Mouse (Mus musculus): ENCODE measurements around the gene Pou2f2.

DNA sequence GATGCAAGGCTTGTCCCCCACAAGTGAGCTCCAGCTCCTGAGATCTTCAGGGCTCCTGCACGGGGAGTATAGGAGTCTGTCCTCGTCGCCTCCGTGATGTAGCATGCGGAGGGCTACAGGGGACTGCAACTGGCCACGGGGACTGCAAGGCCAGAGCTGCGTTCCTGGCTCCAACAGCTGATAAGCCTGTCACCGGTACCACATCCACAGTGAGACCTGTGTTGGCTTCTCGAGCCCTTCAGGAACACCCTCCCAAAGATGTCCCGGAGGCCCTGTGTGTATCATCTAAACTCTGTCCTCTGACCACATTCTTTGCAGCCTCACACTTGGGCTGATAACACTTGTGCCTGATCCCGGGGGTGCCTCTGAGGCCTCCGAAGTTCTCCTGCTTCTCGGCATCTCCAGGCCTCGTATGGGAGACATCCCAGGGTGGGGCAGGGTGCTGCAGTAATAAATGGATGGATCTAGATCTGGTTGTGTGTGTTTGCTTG, 23.3 kb downstream of the Pou2f2 start:
- no peak for TF ChIP-seq CTCF (IDR thresholded peaks at IDR 0.05; ENCODE audit: borderline replicate concordance, insufficient read depth, low read depth, low read length)
- no peak for TF ChIP-seq POLR2A (IDR thresholded peaks at IDR 0.05; ENCODE audit: borderline replicate concordance, insufficient read depth, low read length)

All from cerebellum, adult 2 months (tissue).